Mouse (Mus musculus): ENCODE results near the gene Teddm1b. TPM values are rescaled to one million over a fixed set of nuclear protein-coding genes. Genes with fewer than 3 reads are reported as not detected.

The Teddm1b gene
- polyA plus RNA-seq, 1 experiment from 2014 or later: 1.5 TPM

- ATAC-seq: no peak
- no peak overlapping the region for H3K9ac ChIP-seq (replicated peaks; ENCODE audit: low read depth, low read length)
Measured at GRCm38 (mm10) chr1:153910423-153910822, 36.3 kb downstream of the Teddm1b start.

GRCm38 (mm10) chr1:153911276-153911795 is 37.2 kb downstream of the Teddm1b start:
- peaks cover 27% of the 10 kb centered on the region for H3K36me3 ChIP-seq (ENCODE audit: control insufficient read depth, insufficient read depth)
- 89% methylated on average over 6 of the region's 6 CpGs for WGBS

More at GRCm38 (mm10) chr1:153910423-153910822, 36.3 kb downstream of the Teddm1b start:
- WGBS: 94% methylated on average over 5 of the region's 5 CpGs
- Histone ChIP-seq H3K4me1 (replicated peaks; ENCODE audit: control insufficient read depth, insufficient read depth, low read length) (no peaks in the 10 kb centered on the region), H3K36me3 (ENCODE audit: control insufficient read depth, insufficient read depth) (peaks cover 33% of the 10 kb centered on the region), H3K27ac (ENCODE audit: low read length) (no peak overlapping the region), H3K4me2 (ENCODE audit: low read length) (no peak overlapping the region), H3K27me3 (replicated peaks; ENCODE audit: control insufficient read depth, insufficient read depth, low read length) (no peaks in the 10 kb centered on the region), H3K4me3 (replicated peaks; ENCODE audit: low read length) (no peak overlapping the region), H3K9me3 (ENCODE audit: control insufficient read depth, low read length) (no peaks in the 10 kb centered on the region)

GRCm38 (mm10) chr1:153913869-153914268 is 39.7 kb downstream of the Teddm1b start:
- H3K9ac ChIP-seq (replicated peaks; ENCODE audit: low read depth, low read length): no peak overlapping the region
- no peaks in the 10 kb centered on the region for H3K27me3 ChIP-seq (replicated peaks; ENCODE audit: control insufficient read depth, insufficient read depth, low read length)
- ATAC-seq: no peak
- no peaks in the 10 kb centered on the region for H3K9me3 ChIP-seq (ENCODE audit: control insufficient read depth, low read length)
- no peaks in the 10 kb centered on the region for H3K4me1 ChIP-seq (replicated peaks; ENCODE audit: control insufficient read depth, insufficient read depth, low read length)
- H3K36me3 ChIP-seq (ENCODE audit: control insufficient read depth, insufficient read depth): peaks cover 10% of the 10 kb centered on the region; the same call in 1 of the 2 replicates
- no peak overlapping the region for H3K27ac ChIP-seq (ENCODE audit: low read length)
- H3K4me3 ChIP-seq (replicated peaks; ENCODE audit: low read length): no peak overlapping the region
- no peak overlapping the region for H3K4me2 ChIP-seq (ENCODE audit: low read length)
- 92% methylated on average over 3 of the region's 3 CpGs for WGBS

More at GRCm38 (mm10) chr1:153911276-153911795, 37.2 kb downstream of the Teddm1b start:
- Histone ChIP-seq H3K27me3 (replicated peaks; ENCODE audit: control insufficient read depth, insufficient read depth, low read length) (no peaks in the 10 kb centered on the region), H3K27ac (ENCODE audit: low read length) (no peak overlapping the region), H3K4me2 (ENCODE audit: low read length) (no peak overlapping the region), H3K4me1 (replicated peaks; ENCODE audit: control insufficient read depth, insufficient read depth, low read length) (no peaks in the 10 kb centered on the region), H3K4me3 (replicated peaks; ENCODE audit: low read length) (no peak overlapping the region), H3K9me3 (ENCODE audit: control insufficient read depth, low read length) (no peaks in the 10 kb centered on the region), H3K9ac (replicated peaks; ENCODE audit: low read depth, low read length) (no peak overlapping the region)
- no peak for ATAC-seq

GRCm38 (mm10) chr1:153918521-153919206 is 44.5 kb downstream of the Teddm1b start:
- Histone ChIP-seq H3K27me3 (replicated peaks; ENCODE audit: control insufficient read depth, insufficient read depth, low read length) (no peaks in the 10 kb centered on the region), H3K36me3 (ENCODE audit: control insufficient read depth, insufficient read depth) (no peaks in the 10 kb centered on the region), H3K4me2 (ENCODE audit: low read length) (no peak overlapping the region), H3K9me3 (ENCODE audit: control insufficient read depth, low read length) (no peaks in the 10 kb centered on the region), H3K27ac (ENCODE audit: low read length) (no peak overlapping the region), H3K4me3 (replicated peaks; ENCODE audit: low read length) (no peak overlapping the region), H3K9ac (replicated peaks; ENCODE audit: low read depth, low read length) (no peak overlapping the region), H3K4me1 (replicated peaks; ENCODE audit: control insufficient read depth, insufficient read depth, low read length) (no peaks in the 10 kb centered on the region)
- 63% methylated on average over 3 of the region's 3 CpGs for WGBS
- no peak for ATAC-seq

- Histone ChIP-seq H3K27me3 (replicated peaks; ENCODE audit: control insufficient read depth, insufficient read depth, low read length) (no peaks in the 10 kb centered on the region), H3K27ac (ENCODE audit: low read length) (no peak overlapping the region), H3K36me3 (ENCODE audit: control insufficient read depth, insufficient read depth) (no peaks in the 10 kb centered on the region), H3K9ac (replicated peaks; ENCODE audit: low read depth, low read length) (no peak overlapping the region), H3K4me1 (replicated peaks; ENCODE audit: control insufficient read depth, insufficient read depth, low read length) (no peaks in the 10 kb centered on the region), H3K4me2 (ENCODE audit: low read length) (no peak overlapping the region), H3K4me3 (replicated peaks; ENCODE audit: low read length) (no peak overlapping the region), H3K9me3 (ENCODE audit: control insufficient read depth, low read length) (no peaks in the 10 kb centered on the region)
- no peak for ATAC-seq
- 92% methylated on average over 3 of the region's 3 CpGs for WGBS
Measured at GRCm38 (mm10) chr1:153921642-153922041, 47.5 kb downstream of the Teddm1b start.

GRCm38 (mm10) chr1:153922571-153923021 is 48.5 kb downstream of the Teddm1b start:
- no peak overlapping the region for H3K4me2 ChIP-seq (ENCODE audit: low read length)
- H3K9me3 ChIP-seq (ENCODE audit: control insufficient read depth, low read length): no peaks in the 10 kb centered on the region
- no peaks in the 10 kb centered on the region for H3K36me3 ChIP-seq (ENCODE audit: control insufficient read depth, insufficient read depth)
- H3K27ac ChIP-seq (ENCODE audit: low read length): no peak overlapping the region
- 71% methylated on average over 5 of the region's 5 CpGs for WGBS
- no peaks in the 10 kb centered on the region for H3K4me1 ChIP-seq (replicated peaks; ENCODE audit: control insufficient read depth, insufficient read depth, low read length)
- no peak overlapping the region for H3K4me3 ChIP-seq (replicated peaks; ENCODE audit: low read length)
- no peaks in the 10 kb centered on the region for H3K27me3 ChIP-seq (replicated peaks; ENCODE audit: control insufficient read depth, insufficient read depth, low read length)
- ATAC-seq: no peak
- no peak overlapping the region for H3K9ac ChIP-seq (replicated peaks; ENCODE audit: low read depth, low read length)

- Histone ChIP-seq H3K27me3 (replicated peaks; ENCODE audit: control insufficient read depth, insufficient read depth, low read length) (no peaks in the 10 kb centered on the region), H3K4me2 (ENCODE audit: low read length) (no peak overlapping the region), H3K4me1 (replicated peaks; ENCODE audit: control insufficient read depth, insufficient read depth, low read length) (no peaks in the 10 kb centered on the region), H3K9ac (replicated peaks; ENCODE audit: low read depth, low read length) (no peak overlapping the region), H3K36me3 (ENCODE audit: control insufficient read depth, insufficient read depth) (no peaks in the 10 kb centered on the region), H3K27ac (ENCODE audit: low read length) (no peak overlapping the region), H3K4me3 (replicated peaks; ENCODE audit: low read length) (no peak overlapping the region), H3K9me3 (ENCODE audit: control insufficient read depth, low read length) (no peaks in the 10 kb centered on the region)
- no peak for ATAC-seq
- 85% methylated on average over 6 of the region's 6 CpGs for WGBS
Measured at GRCm38 (mm10) chr1:153924395-153925385, 50.5 kb downstream of the Teddm1b start.

Data from forebrain, embryonic 16.5 days (tissue).